In the genomic region with DNA sequence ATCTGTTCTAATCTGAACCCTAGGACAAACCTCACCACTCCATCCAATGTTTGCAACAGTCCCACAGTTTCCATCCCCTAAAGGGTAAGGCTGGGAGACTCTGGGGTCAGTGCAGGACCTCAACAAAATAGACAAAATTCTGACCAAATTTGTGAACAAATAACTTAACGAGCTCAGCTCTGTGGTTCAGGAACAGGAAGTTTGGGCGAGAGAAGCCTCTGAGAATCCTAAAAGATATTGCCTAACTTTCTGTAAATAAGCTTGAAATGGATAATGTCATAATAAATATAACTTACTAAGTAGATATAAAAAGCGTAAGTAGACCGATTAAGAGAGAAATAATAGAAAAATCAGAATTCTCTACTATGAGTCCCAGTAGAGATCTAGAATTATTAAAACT, we compare ENCODE assay signal across 23 mouse cellular contexts.
"Had no signal": no experiment of that assay in that cellular context is flagged by ENCODE, and none has a peak within 500 bp of the region (broad histone marks: within the 10 kb centered on the region; RNA-seq: fewer than 3 reads in every experiment).

No protein-coding gene starts in this region.

- ATAC-seq: hindbrain, embryonic 16.5 days; intestine, embryonic 16.5 days; liver, embryonic 12.5 days had no signal

- H3K27me3 ChIP-seq: heart, embryonic 12.5 days; hindbrain, embryonic 12.5 days; limb, embryonic 13.5 days; limb, embryonic 15.5 days; liver, embryonic 12.5 days had no signal

- H3K4me2 ChIP-seq: heart, embryonic 12.5 days; hindbrain, embryonic 12.5 days; hindbrain, embryonic 14.5 days; limb, embryonic 13.5 days; limb, embryonic 15.5 days; liver, embryonic 12.5 days had no signal

- H3K9ac ChIP-seq: heart, embryonic 12.5 days; hindbrain, embryonic 12.5 days; hindbrain, embryonic 14.5 days; limb, embryonic 13.5 days; limb, embryonic 15.5 days; liver, embryonic 12.5 days; liver, embryonic 14.5 days had no signal

- H3K4me3 ChIP-seq: heart, adult 2 months; heart, embryonic 12.5 days; hindbrain, embryonic 10.5 days; hindbrain, embryonic 12.5 days; limb, embryonic 13.5 days; limb, embryonic 15.5 days; liver, embryonic 12.5 days had no signal

- DNase-seq: gastrocnemius, postnatal 14 days; gastrocnemius, postnatal 36 days; heart, adult 2 months; heart, postnatal 10 days; heart, postnatal 4 days; kidney, adult 18-20 months; kidney, adult 8-10 months; kidney, postnatal 14 days; kidney, postnatal 36 days; layer of hippocampus, adult 9-11 months; layer of hippocampus, postnatal 36 days; left cerebral cortex, postnatal 4 days had no signal

- H3K27ac ChIP-seq: heart, adult 2 months; hindbrain, embryonic 10.5 days; hindbrain, embryonic 12.5 days; hindbrain, embryonic 14.5 days; kidney, postnatal 0 days; limb, embryonic 13.5 days; limb, embryonic 15.5 days; liver, embryonic 12.5 days; liver, embryonic 14.5 days had no signal

- H3K36me3 ChIP-seq: heart, embryonic 12.5 days; hindbrain, embryonic 10.5 days; hindbrain, embryonic 12.5 days; limb, embryonic 13.5 days; limb, embryonic 15.5 days; liver, embryonic 12.5 days had no signal

- H3K4me1 ChIP-seq: heart, embryonic 12.5 days; hindbrain, embryonic 10.5 days; hindbrain, embryonic 12.5 days; limb, embryonic 13.5 days; limb, embryonic 15.5 days; liver, embryonic 12.5 days had no signal

- H3K9me3 ChIP-seq: heart, embryonic 12.5 days; hindbrain, embryonic 10.5 days; hindbrain, embryonic 12.5 days; limb, embryonic 13.5 days; limb, embryonic 15.5 days; liver, embryonic 12.5 days had no signal
